Mouse (Mus musculus) brown adipose tissue, adult 24 weeks (tissue): ENCODE measurements around the gene Ccdc155. TPM values are rescaled to one million over a fixed set of nuclear protein-coding genes. Genes with fewer than 3 reads are reported as not detected.

Source experiments
- H3K27ac ChIP-seq: fragments of 200-500 bp; replicated peaks from 2 replicates; pipeline ENCODE4 v1.5.1; 2012; ENCODE audit warnings: low read depth, mild to moderate bottlenecking, low read length
- H3K4me1 ChIP-seq: fragments of 200-500 bp; 2 replicates; pipeline ENCODE4 v1.6.1; 2012; ENCODE audit warnings: low read length, mixed read lengths; ENCODE audit not compliant: control insufficient read depth, insufficient read depth, insufficient read length
- H3K4me3 ChIP-seq: fragments of 200-500 bp; 2 replicates; pipeline ENCODE4 v1.5.1; 2012; ENCODE audit warnings: low read depth, mild to moderate bottlenecking, low read length, moderate library complexity; ENCODE audit not compliant: insufficient read depth
- polyA plus RNA-seq: library from polyadenylated mRNA; stranded (reverse); fragments of >200 nt; gene quantifications from 2 replicates; pipeline ENCODE4 v1.2.4, GENCODE M21; 2012; ENCODE audit not compliant: missing spikeins, insufficient read depth, insufficient read length

Ccdc155 gene
- polyA plus RNA-seq, 1 experiment = not detected

- no peak overlapping the region for H3K27ac ChIP-seq
- no peak overlapping the region for H3K4me3 ChIP-seq
- H3K4me1 ChIP-seq = peaks cover 2% of the 10 kb centered on the region; the same call in 1 of the 2 replicates
These were observed 6.4 kb upstream of the Ccdc155 start for GRCm38 (mm10) chr7:45211070-45211469.

DNA sequence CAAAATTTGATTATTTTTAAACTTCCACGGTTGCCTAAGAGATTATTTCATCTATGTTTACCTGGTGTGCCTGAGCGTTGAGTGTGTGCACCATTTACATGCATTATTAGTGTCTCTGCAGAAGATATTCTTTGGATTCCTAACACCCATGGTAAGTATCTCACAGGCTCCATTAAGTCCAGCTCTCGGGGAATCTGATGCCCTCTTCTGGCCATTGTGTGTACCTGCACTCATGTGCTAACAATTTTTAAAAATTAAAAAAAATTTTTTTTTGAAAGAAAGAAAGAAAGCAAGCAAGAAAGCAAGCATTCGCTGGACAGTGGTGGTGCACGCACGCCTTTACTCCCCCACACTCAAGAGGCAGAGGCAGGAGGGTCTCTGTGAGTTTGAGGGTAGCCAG lies 3.6 kb upstream of the Ccdc155 start:
- Histone ChIP-seq H3K4me1 (no peaks in the 10 kb centered on the region), H3K4me3 (no peak overlapping the region), H3K27ac (no peak overlapping the region)

GRCm38 (mm10) chr7:45202654-45203053 lies 2.0 kb downstream of the Ccdc155 start:
- no peak overlapping the region for H3K27ac ChIP-seq

DNA sequence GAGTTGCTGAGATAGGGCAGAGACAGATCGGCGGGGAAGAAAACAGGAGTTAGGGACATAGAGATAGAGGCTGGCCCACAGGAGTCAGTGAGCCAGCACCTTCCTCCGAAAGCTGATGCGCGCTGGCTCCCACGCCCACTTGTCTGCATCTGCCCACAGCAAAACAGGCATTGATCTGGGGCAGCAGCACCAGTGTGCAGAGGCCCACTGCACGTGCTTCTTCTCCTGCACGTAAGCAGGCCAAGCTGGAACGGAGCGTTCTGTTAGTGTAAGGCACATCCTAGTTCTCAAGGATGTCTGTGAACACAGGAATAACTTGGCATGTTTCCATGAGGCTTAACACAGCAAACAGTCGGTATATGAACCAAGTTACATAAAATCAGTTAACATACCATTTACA lies 5.7 kb downstream of the Ccdc155 start:
- H3K27ac ChIP-seq = no peak overlapping the region
- no peaks in the 10 kb centered on the region for H3K4me1 ChIP-seq
- H3K4me3 ChIP-seq = no peak overlapping the region

More at GRCm38 (mm10) chr7:45202654-45203053, 2.0 kb downstream of the Ccdc155 start:
- no peak overlapping the region for H3K4me3 ChIP-seq
- no peaks in the 10 kb centered on the region for H3K4me1 ChIP-seq

GRCm38 (mm10) chr7:45198435-45198834 lies 6.3 kb downstream of the Ccdc155 start:
- no peaks in the 10 kb centered on the region for H3K4me1 ChIP-seq

GRCm38 (mm10) chr7:45196994-45197393 lies 7.7 kb downstream of the Ccdc155 start:
- H3K4me1 ChIP-seq = no peaks in the 10 kb centered on the region
- no peak overlapping the region for H3K27ac ChIP-seq
- no peak overlapping the region for H3K4me3 ChIP-seq

More at GRCm38 (mm10) chr7:45198435-45198834, 6.3 kb downstream of the Ccdc155 start:
- Histone ChIP-seq H3K4me3 (no peak overlapping the region), H3K27ac (no peak overlapping the region)

DNA sequence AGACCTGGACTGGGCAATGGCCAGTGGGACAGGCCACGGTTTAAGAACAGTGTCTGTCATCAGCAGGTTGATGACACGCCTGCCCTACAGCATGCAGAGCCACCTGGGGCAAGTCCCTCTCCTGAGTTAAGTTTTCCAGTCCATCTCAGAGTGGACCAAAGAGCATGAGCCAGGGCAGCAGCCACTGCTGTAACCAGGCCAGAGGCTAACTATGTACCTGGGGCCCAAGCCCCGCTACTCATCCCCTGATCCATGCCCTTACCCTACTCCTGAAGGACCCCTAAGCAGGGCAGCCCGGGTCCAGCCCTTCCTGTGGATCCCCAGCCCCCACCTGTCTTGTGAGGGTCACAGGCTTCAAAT lies 8.5 kb downstream of the Ccdc155 start:
- H3K4me1 ChIP-seq = no peaks in the 10 kb centered on the region
- H3K4me3 ChIP-seq = no peak overlapping the region
- no peak overlapping the region for H3K27ac ChIP-seq

DNA sequence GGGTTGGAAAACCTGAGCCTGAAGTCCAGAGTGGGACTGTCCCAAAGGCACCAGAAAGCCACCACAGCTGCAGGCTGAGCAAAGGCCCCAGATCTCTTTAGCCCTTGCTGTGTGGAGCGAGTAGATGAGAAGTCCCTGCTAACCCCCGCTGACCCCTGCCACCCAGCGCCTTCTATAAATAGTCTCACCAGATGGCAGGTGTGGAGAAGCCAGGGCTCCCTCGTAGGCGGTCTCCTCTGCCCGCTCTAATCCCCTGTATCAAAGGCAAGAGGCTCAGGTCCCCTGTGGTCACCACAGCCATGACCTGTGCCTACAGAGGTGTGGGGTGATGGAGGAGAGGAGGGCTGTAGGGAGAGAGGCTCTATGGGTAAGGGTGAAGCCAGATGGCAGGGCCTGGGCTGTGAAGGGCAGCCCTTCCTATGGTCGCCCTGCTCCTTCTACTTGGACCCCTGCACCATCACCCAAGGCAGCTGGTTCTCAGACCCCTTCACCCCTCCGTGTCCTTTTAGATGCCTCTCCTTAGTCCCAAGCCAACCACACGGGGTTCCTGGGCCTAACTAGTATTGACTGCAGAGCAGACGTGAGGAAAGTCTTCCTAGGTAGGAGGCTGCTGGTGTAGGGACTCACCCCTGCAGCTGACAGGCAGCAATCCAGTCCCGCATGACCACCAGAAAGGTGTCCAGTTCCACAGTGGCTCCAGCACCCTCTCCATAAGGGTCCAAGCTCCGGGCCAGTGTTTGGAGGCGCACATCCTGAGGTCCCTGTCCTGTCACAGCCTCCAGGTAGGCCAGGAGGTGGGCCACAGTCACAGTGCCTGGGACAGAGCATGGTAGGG lies 9.1 kb downstream of the Ccdc155 start:
- Histone ChIP-seq H3K4me3 (no peak overlapping the region), H3K4me1 (no peaks in the 10 kb centered on the region), H3K27ac (no peak overlapping the region)

DNA sequence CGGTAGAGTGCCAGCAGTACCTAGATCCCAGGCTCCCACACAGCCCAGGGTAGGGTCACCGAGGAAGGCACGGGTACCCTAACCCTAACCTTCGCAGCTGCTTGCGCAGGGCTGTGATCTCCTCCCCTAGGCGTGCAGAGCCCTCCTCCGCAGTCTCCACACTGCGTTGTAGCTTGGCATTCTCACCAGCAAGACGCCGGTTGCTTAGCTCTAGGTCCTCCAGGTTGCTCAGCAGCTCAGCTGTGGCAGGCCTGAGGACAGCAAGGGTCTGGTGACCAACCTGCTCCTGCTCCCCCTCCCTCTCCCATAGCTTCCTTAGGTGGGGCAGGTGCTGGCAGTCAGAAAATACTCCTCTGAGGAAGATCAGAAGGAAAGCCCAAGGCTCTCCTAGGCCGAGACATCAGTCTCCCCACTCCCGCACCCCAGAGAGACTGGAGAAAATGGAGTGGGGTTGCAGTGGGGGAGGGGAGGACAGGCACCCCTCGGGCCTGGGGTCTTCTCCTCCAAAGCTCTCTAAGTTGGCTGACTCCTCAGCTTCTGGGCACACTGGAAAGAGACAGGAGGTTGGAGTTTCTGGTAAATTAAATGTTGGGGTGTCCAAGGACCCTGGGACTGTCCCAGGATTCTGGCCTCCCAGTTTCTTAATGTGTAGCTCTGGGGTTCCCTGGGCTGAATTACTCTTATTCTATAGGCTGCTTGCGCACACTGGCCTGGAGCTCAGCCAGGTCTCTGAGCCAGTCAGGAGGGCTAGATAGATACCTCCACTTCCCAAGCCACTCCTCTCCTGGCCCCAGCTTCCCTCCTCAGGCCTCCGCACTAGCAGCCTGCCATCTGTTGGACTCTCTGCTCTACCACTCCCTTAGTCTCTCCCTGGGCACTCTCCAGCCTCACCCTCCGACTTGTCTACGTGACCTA lies 10.6 kb downstream of the Ccdc155 start:
- Histone ChIP-seq H3K27ac (no peak overlapping the region), H3K4me3 (no peak overlapping the region), H3K4me1 (no peaks in the 10 kb centered on the region)

GRCm38 (mm10) chr7:45193406-45193805 lies 11.3 kb downstream of the Ccdc155 start:
- no peak overlapping the region for H3K27ac ChIP-seq
- no peaks in the 10 kb centered on the region for H3K4me1 ChIP-seq
- H3K4me3 ChIP-seq = no peak overlapping the region

- Histone ChIP-seq H3K4me1 (no peaks in the 10 kb centered on the region), H3K4me3 (no peak overlapping the region), H3K27ac (no peak overlapping the region)
These were observed 11.9 kb downstream of the Ccdc155 start for GRCm38 (mm10) chr7:45192585-45193310.

- H3K4me3 ChIP-seq = no peak overlapping the region
- H3K4me1 ChIP-seq = no peaks in the 10 kb centered on the region
- H3K27ac ChIP-seq = no peak overlapping the region
These were observed 12.8 kb downstream of the Ccdc155 start for GRCm38 (mm10) chr7:45191803-45192363.

- no peak overlapping the region for H3K4me3 ChIP-seq
- no peak overlapping the region for H3K27ac ChIP-seq
- no peaks in the 10 kb centered on the region for H3K4me1 ChIP-seq
These were observed 13.5 kb downstream of the Ccdc155 start for GRCm38 (mm10) chr7:45191161-45191560.

DNA sequence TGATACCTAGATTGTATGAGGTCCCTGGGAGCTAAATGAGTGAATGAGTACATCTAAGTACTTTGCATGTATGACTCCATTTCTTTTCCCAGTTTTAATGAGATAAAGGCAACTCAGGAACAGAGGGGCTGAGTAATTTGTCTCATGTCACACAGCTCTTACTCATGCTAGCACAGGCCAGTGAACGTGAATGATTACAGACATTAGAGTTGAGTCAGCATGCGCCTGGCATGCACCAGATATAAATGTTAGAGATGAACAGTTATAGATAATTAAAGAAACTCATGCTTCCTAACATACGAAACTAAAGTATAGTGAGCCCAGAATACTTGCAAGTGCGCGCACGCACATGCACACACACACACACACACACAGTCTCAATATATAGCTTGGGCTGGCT lies 14.5 kb downstream of the Ccdc155 start:
- H3K27ac ChIP-seq = no peak overlapping the region
- H3K4me3 ChIP-seq = no peak overlapping the region
- H3K4me1 ChIP-seq = no peaks in the 10 kb centered on the region

DNA sequence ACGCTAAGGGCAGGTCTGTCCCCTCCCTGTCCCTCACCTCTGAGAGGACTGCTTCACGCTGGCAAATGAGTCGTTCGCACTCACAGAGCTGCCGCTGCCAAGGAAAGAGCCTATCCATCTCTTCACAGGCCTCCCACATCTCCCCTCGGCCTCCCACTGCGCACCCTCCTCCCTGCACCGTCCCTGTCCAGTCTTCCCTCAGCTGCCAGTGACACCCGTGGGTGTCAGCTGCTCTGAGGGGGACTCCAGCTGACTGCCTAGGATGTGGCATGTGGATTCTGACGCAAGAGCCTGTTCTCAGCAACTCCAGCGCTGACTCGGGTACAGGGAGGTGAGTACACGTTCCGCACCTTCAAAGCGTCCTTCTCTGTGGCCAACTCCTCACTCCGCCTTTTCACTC lies 15.1 kb downstream of the Ccdc155 start:
- Histone ChIP-seq H3K4me3 (no peak overlapping the region), H3K27ac (no peak overlapping the region), H3K4me1 (no peaks in the 10 kb centered on the region)
